Mouse (Mus musculus) embryonic facial prominence, embryonic 12.5 days (tissue): ENCODE data around the gene Acta1. TPM values are rescaled to one million over a fixed set of nuclear protein-coding genes. Genes with fewer than 3 reads are reported as not detected.

Experiments
- polyA plus RNA-seq: library from polyadenylated mRNA; unstranded; fragments of >200 nt; fragmentation: Nextera tagmentation; extraction: Ambion mirVana; gene quantifications from 2 replicates; pipeline ENCODE4 v1.2.1, GENCODE M21; 2016

Gene Acta1
- polyA plus RNA-seq, 1 experiment from 2014 or later = 82.4 TPM

Other genes with a start within 250 kb of the Acta1 start
- 9.1 and 10.0 TPM in 2 replicates for gene Rhou, start 240.8 kb downstream of the Acta1 start, polyA plus RNA-seq
- gene Rab4a, start 88.8 kb downstream of the Acta1 start, polyA plus RNA-seq = 50.3 and 55.9 TPM in 2 replicates
- 7.1 and 7.4 TPM in 2 replicates for gene Ccsap, start 34.5 kb downstream of the Acta1 start, polyA plus RNA-seq
- gene Nup133, start 54.5 kb upstream of the Acta1 start, polyA plus RNA-seq = 45.3 and 52.0 TPM in 2 replicates
- gene Abcb10, start 88.4 kb upstream of the Acta1 start, polyA plus RNA-seq = 21.7 and 22.0 TPM in 2 replicates
- gene Taf5l, start 126.6 kb upstream of the Acta1 start, polyA plus RNA-seq = 46.3 and 47.5 TPM in 2 replicates
- gene Urb2, start 126.8 kb upstream of the Acta1 start, polyA plus RNA-seq = 5.2 and 6.1 TPM in 2 replicates